Mouse (Mus musculus) cerebellum, adult 2 months (tissue): ENCODE measurements around the gene Grik4.

Source experiments
- CTCF ChIP-seq: fragments of 200-500 bp; IDR thresholded peaks from 2 replicates; pipeline ENCODE4 v1.5.1; 2011; ENCODE audit warnings: low read depth, mild to moderate bottlenecking, control low read depth, low read length, moderate library complexity, borderline replicate concordance; ENCODE audit not compliant: insufficient read depth
- POLR2A ChIP-seq: fragments of 200-500 bp; IDR thresholded peaks from 2 replicates; pipeline ENCODE4 v1.6.1; 2011; ENCODE audit warnings: low read length, control low read depth, borderline replicate concordance; ENCODE audit not compliant: insufficient read depth

- TF ChIP-seq CTCF: no peak
- no peak for TF ChIP-seq POLR2A
Measured at GRCm38 (mm10) chr9:42674017-42674412, 270.3 kb downstream of the Grik4 start.
